Mouse (Mus musculus) spleen, adult 2 months (tissue): ENCODE measurements around the gene 0610009B22Rik. TPM values are rescaled to one million over a fixed set of nuclear protein-coding genes. Genes with fewer than 3 reads are reported as not detected.
"Not testable (repeated sequence)": the region's sequence is repeated elsewhere in the genome, so short reads cannot be mapped to it uniquely, and the experiment has no call there.

Source experiments
- DNase-seq, 2 experiments: peaks; one replicate each; pipeline versions ENCODE4 v3.0.0 to v3.0.0-alpha.2; 2012 to 2021; ENCODE audit warnings: low spot score in 2 of 2, low read depth in 1 of 2
- H3K27ac ChIP-seq: fragments of 200-500 bp; 2 replicates; pipeline ENCODE4 v1.5.1; 2012; ENCODE audit warnings: low read length, inconsistent platforms; ENCODE audit not compliant: insufficient read depth
- H3K27me3 ChIP-seq: fragments of 200-500 bp; 2 replicates; pipeline ENCODE4 v1.6.1; 2012; ENCODE audit warnings: mild to moderate bottlenecking, moderate library complexity, low read length, inconsistent platforms; ENCODE audit not compliant: control insufficient read depth, insufficient read depth
- H3K36me3 ChIP-seq: fragments of 200-500 bp; 2 replicates; pipeline ENCODE4 v1.6.1; 2012; ENCODE audit warnings: mild to moderate bottlenecking, low read length, inconsistent platforms; ENCODE audit not compliant: control insufficient read depth, insufficient read depth
- H3K4me1 ChIP-seq: fragments of 200-500 bp; 2 replicates; pipeline ENCODE4 v1.6.1; 2011; ENCODE audit warnings: inconsistent platforms; ENCODE audit not compliant: control insufficient read depth, insufficient read depth, insufficient read length
- H3K4me3 ChIP-seq: fragments of 200-500 bp; 2 replicates; pipeline ENCODE4 v1.5.1; 2011; ENCODE audit warnings: mild to moderate bottlenecking, inconsistent platforms; ENCODE audit not compliant: insufficient read depth, insufficient read length; ENCODE audit errors: extremely low read depth
- CTCF ChIP-seq: fragments of 200-500 bp; IDR thresholded peaks from 2 replicates; pipeline ENCODE4 v1.5.1; 2011; ENCODE audit warnings: mild to moderate bottlenecking, inconsistent platforms; ENCODE audit not compliant: insufficient read depth, insufficient read length, insufficient replicate concordance; ENCODE audit errors: extremely low read depth
- POLR2A ChIP-seq: fragments of 200-500 bp; IDR thresholded peaks from 2 replicates; pipeline ENCODE4 v1.6.1; 2011; ENCODE audit warnings: low read depth, low read length, inconsistent platforms
- WGBS: fragments of 180-500 bp; shearing (Covaris S2); methylation state at CpG from one replicate; pipeline ENCODE4 v1.1.7; 2018; 5-methylcytosine and 5-hydroxymethylcytosine counted together
- polyA plus RNA-seq: library from polyadenylated mRNA; depleted of rRNA; stranded (reverse); fragments of >200 nt; gene quantifications from 2 replicates; pipeline ENCODE4 v1.2.3, GENCODE M21; 2012

Gene 0610009B22Rik
- polyA plus RNA-seq, 1 experiment = 2.9 TPM

- H3K27me3 ChIP-seq = no peaks in the 10 kb centered on the region
- no peak overlapping the region for H3K27ac ChIP-seq
- WGBS = 52% methylated on average over 6 of the region's 6 CpGs
These were observed 10.8 kb downstream of the 0610009B22Rik start for GRCm38 (mm10) chr11:51677737-51678418.

GRCm38 (mm10) chr11:51675386-51675785 is 13.3 kb downstream of the 0610009B22Rik start:
- H3K36me3 ChIP-seq = no peaks in the 10 kb centered on the region
- WGBS = 86% methylated on average over 5 of the region's 5 CpGs
- no peak overlapping the region for H3K4me3 ChIP-seq
- TF ChIP-seq POLR2A = no peak
- TF ChIP-seq CTCF = no peak
- no peak for DNase-seq
- no peak overlapping the region for H3K27ac ChIP-seq
- no peaks in the 10 kb centered on the region for H3K4me1 ChIP-seq
- no peaks in the 10 kb centered on the region for H3K27me3 ChIP-seq

More at GRCm38 (mm10) chr11:51677737-51678418, 10.8 kb downstream of the 0610009B22Rik start:
- no peak for TF ChIP-seq POLR2A
- TF ChIP-seq CTCF = no peak
- DNase-seq = no peak
- Histone ChIP-seq H3K36me3 (no peaks in the 10 kb centered on the region), H3K4me1 (no peaks in the 10 kb centered on the region; the same call in 1 of the 2 replicates), H3K4me3 (no peak overlapping the region)

- no peak for DNase-seq
- WGBS = 87% methylated on average over 9 of the region's 9 CpGs
- Histone ChIP-seq H3K27ac (no peak overlapping the region), H3K4me3 (no peak overlapping the region), H3K36me3 (no peaks in the 10 kb centered on the region), H3K27me3 (no peaks in the 10 kb centered on the region), H3K4me1 (no peaks in the 10 kb centered on the region)
- TF ChIP-seq POLR2A (no peak), CTCF (no peak)
These were observed 15.4 kb downstream of the 0610009B22Rik start for GRCm38 (mm10) chr11:51673291-51673690.

GRCm38 (mm10) chr11:51671376-51671775 is 17.3 kb downstream of the 0610009B22Rik start:
- WGBS = 76% methylated on average over 2 of the region's 2 CpGs
- H3K4me3 ChIP-seq = no peak overlapping the region
- no peaks in the 10 kb centered on the region for H3K27me3 ChIP-seq
- H3K27ac ChIP-seq = no peak overlapping the region
- no peaks in the 10 kb centered on the region for H3K36me3 ChIP-seq
- DNase-seq = no peak
- no peaks in the 10 kb centered on the region for H3K4me1 ChIP-seq
- TF ChIP-seq CTCF (no peak), POLR2A (no peak)

DNA sequence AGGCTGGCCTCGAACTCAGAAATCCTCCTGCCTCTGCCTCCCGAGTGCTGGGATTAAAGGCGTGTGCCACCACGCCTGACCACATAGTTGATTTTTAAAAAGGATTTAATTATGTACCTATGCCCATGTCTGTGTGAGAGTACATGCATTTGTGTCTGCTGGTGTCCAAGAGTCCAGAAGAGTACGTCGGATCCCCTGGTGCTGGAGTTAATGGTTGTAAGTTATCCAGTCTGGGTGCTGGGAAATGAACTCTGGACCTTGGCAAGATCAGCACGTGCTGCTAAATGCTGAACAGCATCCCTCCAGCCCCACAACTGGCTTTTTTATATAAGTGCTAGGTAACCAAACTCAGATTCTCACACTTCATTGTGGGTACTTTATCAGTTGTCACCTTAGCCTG is 17.8 kb downstream of the 0610009B22Rik start:
- no peak overlapping the region for H3K27ac ChIP-seq
- DNase-seq = no peak
- no peak for TF ChIP-seq POLR2A
- TF ChIP-seq CTCF = no peak
- H3K36me3 ChIP-seq = no peaks in the 10 kb centered on the region
- no peaks in the 10 kb centered on the region for H3K4me1 ChIP-seq
- no peaks in the 10 kb centered on the region for H3K27me3 ChIP-seq
- no peak overlapping the region for H3K4me3 ChIP-seq
- 93% methylated on average over 7 of the region's 7 CpGs for WGBS

GRCm38 (mm10) chr11:51664747-51665146 is 23.9 kb downstream of the 0610009B22Rik start:
- not testable (repeated sequence) for H3K4me1 ChIP-seq, H3K27me3 ChIP-seq, H3K4me3 ChIP-seq, DNase-seq, H3K36me3 ChIP-seq, H3K27ac ChIP-seq
- WGBS = 91% methylated on average over 7 of the region's 7 CpGs

GRCm38 (mm10) chr11:51662632-51663031 is 26.0 kb downstream of the 0610009B22Rik start:
- H3K36me3 ChIP-seq = no peaks in the 10 kb centered on the region
- no peaks in the 10 kb centered on the region for H3K4me1 ChIP-seq
- WGBS = 91% methylated on average over 7 of the region's 7 CpGs
- no peak overlapping the region for H3K4me3 ChIP-seq
- H3K27ac ChIP-seq = no peak overlapping the region
- DNase-seq = no peak
- H3K27me3 ChIP-seq = no peaks in the 10 kb centered on the region
- no peak for TF ChIP-seq POLR2A
- TF ChIP-seq CTCF = no peak
